Mouse (Mus musculus) megakaryocyte progenitor cell, adult 5-6 weeks (primary cell): ENCODE data around the gene Dmap1. TPM values are rescaled to one million over a fixed set of nuclear protein-coding genes. Genes with fewer than 3 reads are reported as not detected.

ENCODE experiments used
- ATAC-seq: replicated peaks from 2 replicates; pipeline ENCODE4 v1.8.0; 2016; ENCODE audit warnings: mild to moderate bottlenecking, moderate TSS enrichment, inconsistent platforms; ENCODE audit not compliant: poor library complexity
- total RNA-seq, 2 experiments: library from RNA; stranded (forward) in 1 of 2; stranded (reverse) in 1 of 2; fragments of 157-497, 149-512 nt in 1 of 2; fragments of 200-1000 nt in 1 of 2; gene quantifications; 2 replicates each; pipeline versions ENCODE4 v1.2.3 to v1.2.4; 2015 to 2017

Dmap1 gene
- total RNA-seq, 2 experiments from 2014 or later: 19.3 to 23.7 TPM

DNA sequence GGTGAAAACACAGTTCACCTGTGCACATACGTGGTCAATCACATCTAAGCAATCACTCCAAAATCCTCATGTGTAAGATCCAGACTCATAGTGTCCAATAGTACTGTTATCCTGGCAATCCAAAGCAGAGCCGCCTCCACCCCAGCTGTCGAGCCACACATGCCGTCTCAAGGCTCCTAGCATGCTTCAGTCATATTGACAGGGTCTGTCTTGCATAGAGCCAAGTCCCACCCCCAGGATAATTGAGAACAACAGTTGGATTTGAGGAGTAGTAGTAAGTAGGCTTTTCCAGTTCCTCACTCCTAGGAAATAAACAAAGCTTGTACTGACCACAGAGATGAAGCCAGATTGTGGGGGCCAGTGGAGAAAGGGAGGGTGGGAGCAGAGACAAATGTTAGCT is 24.4 kb downstream of the Dmap1 start:
- ATAC-seq: no peak

- no peak for ATAC-seq
Observed at GRCm38 (mm10) chr4:117656961-117657360, 25.1 kb downstream of the Dmap1 start.

DNA sequence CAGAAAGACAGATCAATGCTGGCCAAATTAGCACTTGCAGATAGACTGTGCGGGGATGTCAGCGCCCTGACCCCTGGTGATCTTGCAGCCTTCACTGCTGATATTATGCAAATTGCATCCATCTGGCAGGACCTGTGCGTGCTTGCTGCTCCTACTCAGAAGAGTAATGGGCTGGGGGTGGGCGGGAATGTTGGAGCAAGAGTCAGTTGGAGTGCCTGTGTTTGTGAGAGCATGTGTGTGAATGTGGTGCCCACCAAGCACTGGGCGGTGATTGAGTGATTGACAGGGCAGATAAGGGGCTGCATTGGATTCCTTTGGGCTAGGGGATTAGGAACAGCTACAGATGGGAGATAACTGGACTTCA is 26.6 kb downstream of the Dmap1 start:
- no peak for ATAC-seq

DNA sequence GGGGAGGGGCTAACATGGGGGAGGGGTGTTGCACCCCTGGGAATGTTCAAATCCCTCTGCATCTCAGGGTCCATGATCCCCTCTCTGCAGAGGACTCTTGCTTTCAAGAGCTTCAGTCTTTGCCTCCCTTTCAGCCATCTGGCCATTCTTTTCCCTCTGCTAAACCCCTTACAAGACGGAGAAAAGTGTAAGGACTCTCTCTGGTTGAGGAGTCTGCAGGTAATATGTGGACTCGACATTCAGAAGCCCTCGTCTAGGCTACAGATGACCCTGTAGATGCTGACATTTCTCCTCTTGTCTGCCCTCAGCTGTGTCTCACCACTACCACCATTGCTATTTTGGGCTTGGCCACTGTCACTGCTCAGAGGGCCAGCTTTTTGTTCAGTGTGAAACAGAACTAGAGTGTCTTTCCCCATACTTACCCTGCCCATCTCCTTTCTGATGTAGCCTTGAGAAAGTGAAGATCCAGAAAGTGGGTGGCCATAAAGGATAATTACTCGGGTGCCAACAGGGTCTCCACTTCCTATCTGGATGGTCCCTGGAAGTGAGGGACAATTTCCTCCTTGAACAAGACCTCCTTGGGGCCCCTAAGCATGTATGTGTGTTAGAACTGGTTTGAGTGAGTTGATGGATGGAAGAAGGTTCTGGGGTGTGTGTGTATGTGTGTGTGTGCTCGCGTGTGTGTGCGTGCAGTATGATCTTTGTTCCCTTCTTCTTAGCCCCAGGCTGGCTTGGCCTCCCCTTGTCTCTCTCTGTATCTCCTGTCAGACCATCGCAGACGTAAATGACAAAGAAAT is 27.2 kb downstream of the Dmap1 start:
- ATAC-seq: no peak

GRCm38 (mm10) chr4:117654016-117654702 is 27.9 kb downstream of the Dmap1 start:
- ATAC-seq: no peak

- 0 out of 2 replicates have a peak, but pooled peaks have one; percentile 44 for ATAC-seq
Observed at GRCm38 (mm10) chr4:117652727-117653126, 29.3 kb downstream of the Dmap1 start.

- no peak for ATAC-seq
Observed at GRCm38 (mm10) chr4:117651626-117652101, 30.4 kb downstream of the Dmap1 start.

DNA sequence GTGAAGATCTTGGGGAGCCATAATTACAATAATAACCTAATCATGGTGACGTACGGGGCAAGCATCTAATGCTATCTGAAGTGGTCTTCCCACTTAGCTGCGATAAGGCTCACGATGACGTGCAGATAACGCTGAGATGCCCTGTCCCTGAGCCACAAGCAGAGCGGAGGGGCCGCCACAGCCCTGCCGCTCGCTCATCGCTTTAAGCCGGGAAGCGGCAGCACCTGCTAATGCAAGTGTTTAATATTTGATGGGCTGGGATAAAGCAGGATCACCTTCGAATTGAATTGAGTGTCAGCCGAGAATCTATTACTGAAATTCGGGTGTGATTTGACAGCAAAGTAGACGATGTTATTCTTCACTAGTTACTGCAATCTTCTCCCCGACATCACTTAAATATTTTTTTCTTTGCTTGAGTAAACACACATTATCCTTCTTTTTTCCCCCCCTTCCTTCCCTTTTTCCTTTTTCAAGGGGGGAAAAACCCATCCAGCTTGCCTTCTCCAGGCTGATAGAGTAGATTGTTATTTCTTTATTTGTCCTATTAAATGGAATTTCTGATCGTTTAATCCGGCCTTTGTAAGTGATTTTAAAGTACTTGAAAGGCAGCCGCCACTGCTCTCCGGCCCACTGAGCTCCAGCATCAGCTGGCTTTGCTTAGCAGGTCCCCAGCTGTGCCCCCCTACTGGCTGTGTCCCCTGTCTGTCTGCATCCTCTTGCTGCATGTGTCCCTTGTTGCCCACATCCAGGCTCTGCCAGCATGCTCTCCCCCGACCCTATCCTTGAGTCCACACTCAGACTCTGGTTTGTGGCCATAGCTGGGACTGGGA is 34.9 kb downstream of the Dmap1 start:
- ATAC-seq: no peak

- ATAC-seq: peak; percentile 26; the same call in 1 of the 2 replicates
Observed at GRCm38 (mm10) chr4:117646496-117646895, 35.6 kb downstream of the Dmap1 start.

DNA sequence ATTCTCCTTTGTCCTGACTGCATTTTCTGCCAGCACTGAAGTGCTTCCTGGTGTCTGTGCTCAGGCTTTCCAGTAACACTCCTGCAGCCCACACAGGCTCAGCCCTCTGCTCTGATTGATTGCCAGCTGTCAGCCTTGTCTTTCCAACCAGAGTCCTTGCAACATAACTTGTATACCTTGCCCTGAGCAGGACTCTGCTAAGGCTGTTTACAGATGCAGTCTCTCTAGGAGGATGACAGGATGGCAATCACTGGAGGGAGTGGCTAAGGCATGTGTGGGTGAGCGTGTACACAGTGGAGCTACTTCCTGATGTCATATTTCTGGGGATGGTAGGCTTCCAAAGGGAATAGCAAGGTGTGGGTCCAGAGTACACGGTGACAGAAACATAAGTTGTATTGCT is 36.2 kb downstream of the Dmap1 start:
- ATAC-seq: no peak

DNA sequence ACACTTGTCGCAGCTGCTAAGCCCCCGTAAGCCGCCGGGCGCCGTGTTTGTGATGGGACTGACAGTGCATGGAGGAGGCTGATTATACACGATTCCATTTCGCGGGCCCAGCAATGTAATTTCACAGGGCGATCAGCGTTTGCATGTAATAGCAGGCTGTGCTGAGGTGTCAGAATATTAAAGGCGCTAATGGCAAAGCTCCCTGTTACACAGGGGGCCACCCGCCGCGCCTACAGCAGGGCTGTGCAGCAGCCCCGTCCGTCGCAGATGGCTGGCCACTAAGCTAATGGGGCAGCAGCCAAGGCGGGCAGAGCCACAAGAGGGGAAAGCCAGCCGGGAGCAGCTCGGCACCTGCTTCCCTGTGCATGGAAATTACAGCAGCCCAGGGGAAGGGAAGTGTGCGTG is 37.0 kb downstream of the Dmap1 start:
- ATAC-seq: no peak

- no peak for ATAC-seq
Observed at GRCm38 (mm10) chr4:117641804-117642203, 40.3 kb downstream of the Dmap1 start.

DNA sequence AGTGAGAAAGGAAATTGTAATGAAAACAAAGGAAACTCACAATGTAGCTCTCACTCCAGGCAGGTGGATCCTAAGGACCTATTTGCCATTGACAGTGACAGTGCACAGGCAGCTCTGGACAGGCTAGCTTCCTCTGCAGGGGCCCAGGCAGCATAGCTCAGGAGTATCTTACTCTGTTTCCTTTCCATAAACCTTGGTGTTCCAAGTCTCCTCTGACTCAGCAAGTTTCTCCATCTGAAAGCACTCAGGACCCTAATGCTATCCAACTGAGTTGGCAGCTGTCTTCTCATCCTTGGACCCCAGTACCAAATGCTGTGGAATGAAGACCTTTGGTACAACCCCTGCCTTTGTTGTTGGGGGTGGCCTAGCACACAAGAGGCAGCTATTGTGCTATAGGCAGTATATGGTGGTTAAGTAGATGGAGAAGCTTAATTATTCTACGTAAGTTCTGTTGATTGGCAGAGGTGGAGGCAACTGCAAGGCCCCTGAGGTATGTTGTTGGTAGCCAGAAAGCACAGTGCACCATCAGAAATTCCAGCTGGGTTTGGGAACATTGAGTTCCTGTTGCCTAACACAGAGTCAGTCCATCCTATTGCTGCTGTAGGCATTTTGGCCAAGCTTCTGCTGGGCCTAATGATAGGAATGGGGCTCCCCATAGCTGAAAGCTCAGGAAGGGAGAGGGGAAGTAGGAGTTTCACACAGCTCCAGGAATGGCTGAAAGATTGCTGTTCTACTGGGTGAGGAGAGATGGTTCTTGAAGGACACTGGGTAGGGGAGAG is 41.0 kb downstream of the Dmap1 start:
- no peak for ATAC-seq

- no peak; the same call in 1 of the 2 replicates for ATAC-seq
Observed at GRCm38 (mm10) chr4:117636891-117637613, 45.0 kb downstream of the Dmap1 start.

DNA sequence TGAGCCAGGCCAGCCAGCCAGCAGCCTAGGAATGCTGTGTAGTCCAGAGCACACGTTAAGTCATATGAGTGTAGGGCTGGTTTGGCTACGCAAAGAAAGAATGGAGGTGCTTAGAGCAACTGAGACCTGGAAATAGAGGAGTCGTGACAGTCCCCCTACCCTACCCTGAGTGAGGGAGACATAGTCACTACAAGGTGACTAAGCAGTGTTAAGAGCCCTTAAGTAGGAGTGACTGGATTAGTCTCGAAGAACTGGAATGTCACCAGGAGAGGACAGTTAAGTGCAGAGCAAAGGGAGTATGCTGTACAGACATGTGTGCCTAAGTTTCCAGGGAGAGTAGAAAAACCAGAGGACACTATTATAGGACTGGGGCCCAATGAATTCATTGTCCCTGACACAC is 45.9 kb downstream of the Dmap1 start:
- ATAC-seq: no peak

- ATAC-seq: peak; percentile 66
Observed at GRCm38 (mm10) chr4:117634642-117635041, 47.4 kb downstream of the Dmap1 start.

- no peak for ATAC-seq
Observed at GRCm38 (mm10) chr4:117633527-117633926, 48.5 kb downstream of the Dmap1 start.

GRCm38 (mm10) chr4:117630053-117630670 is 51.9 kb downstream of the Dmap1 start:
- ATAC-seq: no peak

DNA sequence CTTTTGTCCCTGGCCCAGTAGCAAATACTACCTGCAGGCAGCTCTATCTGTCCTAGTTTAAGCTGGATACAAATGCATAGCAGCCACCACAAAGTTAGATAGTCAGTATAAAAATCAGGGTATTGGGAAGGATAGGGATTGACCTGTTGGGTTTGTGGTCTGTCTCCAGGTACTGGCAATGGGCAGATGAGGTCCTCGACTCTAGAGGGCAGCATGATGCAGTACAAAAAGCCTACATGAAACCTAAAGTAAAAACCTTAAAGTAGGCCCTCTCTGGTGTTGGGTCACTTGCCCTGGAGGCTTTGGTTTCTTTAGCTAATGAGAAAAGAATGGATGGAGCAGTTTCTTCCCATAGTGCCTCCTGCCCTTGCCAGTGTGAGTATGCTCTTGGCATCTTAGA is 53.6 kb downstream of the Dmap1 start:
- no peak for ATAC-seq
